Mouse (Mus musculus) WW6 (cell line): ENCODE data around the gene Fyco1.
"Not testable (repeated sequence)": the region's sequence is repeated elsewhere in the genome, so short reads cannot be mapped to it uniquely, and the experiment has no call there.

Experiments used
- DNase-seq: peaks from one replicate; pipeline ENCODE4 v3.0.0-alpha.2; 2013; ENCODE audit warnings: low read depth, low spot score

The Fyco1 gene

GRCm38 (mm10) chr9:123749687-123750086 lies 102.0 kb downstream of the Fyco1 start:
- DNase-seq, result not testable (repeated sequence)

DNA sequence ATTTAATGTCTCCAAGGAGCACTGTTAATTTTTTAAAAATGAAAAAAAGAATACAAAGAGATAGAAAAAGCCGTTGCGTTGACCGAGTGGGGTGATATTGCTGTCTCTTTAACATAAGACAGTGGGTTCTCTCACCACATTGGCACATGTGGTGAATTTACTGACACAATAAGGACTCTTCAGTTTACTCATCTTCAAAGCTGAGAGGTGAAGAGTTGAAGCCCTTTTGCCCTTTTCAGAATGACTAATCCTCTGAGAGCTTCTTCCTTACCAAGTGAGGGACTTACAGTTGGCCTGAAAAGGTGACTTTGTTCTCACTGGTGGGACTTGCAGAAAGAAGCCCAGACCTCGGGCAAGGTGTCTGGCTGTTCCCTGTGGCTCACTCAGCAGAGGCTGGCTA lies 110.9 kb downstream of the Fyco1 start:
- no peak for DNase-seq
